Mouse (Mus musculus): ENCODE results near the gene Polr2l.

DNA sequence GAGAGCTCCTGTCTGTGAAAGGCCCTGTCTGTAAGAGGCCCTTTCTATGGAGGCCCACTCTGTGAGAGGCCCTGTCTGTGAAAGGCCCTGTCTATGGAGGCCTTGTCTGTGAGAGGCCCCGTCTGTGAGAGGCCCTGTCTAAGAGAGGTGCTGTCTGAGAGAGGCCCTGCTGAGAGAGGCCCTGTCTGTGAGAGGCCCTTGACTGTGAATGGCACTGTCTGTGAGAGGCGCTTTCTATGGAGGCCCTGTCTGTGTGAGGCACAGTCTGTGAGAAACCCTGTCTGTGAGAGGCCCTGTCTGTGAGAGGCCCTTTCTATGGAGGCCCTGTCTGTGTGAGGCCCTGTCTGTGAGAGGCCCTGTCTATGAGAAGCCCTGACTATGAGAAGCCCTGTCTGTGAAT lies 31.3 kb upstream of the Polr2l start:
- no peak for TF ChIP-seq CTCF (IDR thresholded peaks at IDR 0.05; ENCODE audit: borderline replicate concordance, insufficient read depth, low read depth, low read length)
- no peak for TF ChIP-seq POLR2A (IDR thresholded peaks at IDR 0.05; ENCODE audit: borderline replicate concordance, insufficient read depth, low read length)

All from cerebellum, adult 2 months (tissue).